Mouse (Mus musculus) heart, adult 2 months (tissue): ENCODE results near the gene Fbxo17. TPM values are rescaled to one million over a fixed set of nuclear protein-coding genes. Genes with fewer than 3 reads are reported as not detected.

Experiments
- DNase-seq, 2 experiments: peaks; one replicate each; pipeline ENCODE4 v3.0.0; 2021
- H3K27ac ChIP-seq: fragments of 200-600 bp; 2 replicates; pipeline ENCODE4 v1.8.1; 2022
- H3K27me3 ChIP-seq: fragments of 200-500 bp; 2 replicates; pipeline ENCODE4 v1.6.1; 2012; ENCODE audit warnings: mild to moderate bottlenecking, low read length, inconsistent platforms, mixed read lengths; ENCODE audit not compliant: control insufficient read depth, insufficient read depth
- H3K36me3 ChIP-seq: fragments of 200-500 bp; 2 replicates; pipeline ENCODE4 v1.6.1; 2012; ENCODE audit warnings: low read length, inconsistent platforms; ENCODE audit not compliant: control insufficient read depth, insufficient read depth
- H3K4me1 ChIP-seq: fragments of 200-500 bp; 2 replicates; pipeline ENCODE4 v1.6.1; 2011; ENCODE audit warnings: low read length; ENCODE audit not compliant: control insufficient read depth, insufficient read depth
- H3K4me3 ChIP-seq: fragments of 200-600 bp; 2 replicates; pipeline ENCODE4 v1.8.1; 2022
- H3K79me2 ChIP-seq: fragments of 200-500 bp; replicated peaks from 2 replicates; pipeline ENCODE4 v1.6.1; 2012; ENCODE audit warnings: mild to moderate bottlenecking, inconsistent platforms, low read length, moderate library complexity, mixed read lengths; ENCODE audit not compliant: control insufficient read depth, insufficient read depth
- H3K9ac ChIP-seq: fragments of 200-500 bp; 2 replicates; pipeline ENCODE4 v1.6.1; 2012; ENCODE audit warnings: low read depth, mild to moderate bottlenecking, control low read depth, inconsistent platforms, low read length, mixed read lengths
- CTCF ChIP-seq: fragments of 200-600 bp; IDR thresholded peaks from 2 replicates; pipeline ENCODE4 v1.8.1; 2022; ENCODE audit warnings: antibody characterized with exemption, mild to moderate bottlenecking, moderate library complexity
- EP300 ChIP-seq: fragments of 200-500 bp; IDR thresholded peaks from 2 replicates; pipeline ENCODE4 v1.6.1; 2011; ENCODE audit warnings: low read depth, low read length, control low read depth; ENCODE audit not compliant: insufficient read depth
- POLR2A ChIP-seq: fragments of 200-500 bp; IDR thresholded peaks from 2 replicates; pipeline ENCODE4 v1.6.1; 2011; ENCODE audit warnings: mild to moderate bottlenecking, low read depth, low read length, control low read depth; ENCODE audit not compliant: insufficient read depth
- WGBS: fragments of 180-500 bp; shearing (Covaris S2); methylation state at CpG from one replicate; pipeline ENCODE4 v1.1.7; 2018; 5-methylcytosine and 5-hydroxymethylcytosine counted together
- intact Hi-C: fragments of 180-260 bp; cut with DNase I; formaldehyde crosslinking; loops from one replicate; pipeline ENCODE4 v1.15.1; 2025
- polyA plus RNA-seq: library from polyadenylated mRNA; depleted of rRNA; stranded (reverse); fragments of >200 nt; gene quantifications from 2 replicates; pipeline ENCODE4 v1.2.3, GENCODE M21; 2012
- total RNA-seq, 2 experiments: library from RNA; stranded (reverse); gene quantifications; 2 replicates each; pipeline ENCODE4 v1.2.3; 2021

Fbxo17 gene
- total and polyA plus RNA-seq, 3 experiments = 0.37 to 2.0 (median 0.57) TPM

DNA sequence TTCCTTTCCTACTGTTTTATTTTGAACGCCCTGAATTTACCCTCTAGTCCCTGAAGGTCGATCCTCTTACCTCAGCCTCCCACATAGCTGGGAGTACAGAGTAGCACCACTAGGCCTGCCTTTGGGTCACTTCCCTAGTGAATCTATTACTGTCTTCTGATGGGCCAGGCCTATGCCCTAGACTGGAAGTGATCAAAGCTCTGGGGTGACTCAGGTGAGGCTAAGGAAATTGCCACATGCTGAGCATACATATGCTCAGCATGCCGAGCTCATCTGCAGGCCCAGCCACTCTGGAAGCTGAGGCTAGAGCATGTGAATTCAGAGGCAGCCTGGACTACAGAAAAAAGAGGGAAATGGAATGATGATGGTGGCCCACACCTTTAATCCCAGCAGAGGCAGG is 56.6 kb downstream of the Fbxo17 start:
- Histone ChIP-seq H3K27me3 (no peaks in the 10 kb centered on the region), H3K4me1 (no peaks in the 10 kb centered on the region), H3K79me2 (no peaks in the 10 kb centered on the region), H3K9ac (no peak overlapping the region), H3K4me3 (no peak overlapping the region), H3K36me3 (no peaks in the 10 kb centered on the region), H3K27ac (no peak overlapping the region)
- no peak for DNase-seq
- WGBS = 63% methylated on average over 3 of the region's 3 CpGs
- intact Hi-C loops = no loop called here
- TF ChIP-seq EP300 (no peak), POLR2A (no peak)

GRCm38 (mm10) chr7:28774164-28774563 is 57.6 kb downstream of the Fbxo17 start:
- Histone ChIP-seq H3K4me1 (no peaks in the 10 kb centered on the region), H3K9ac (no peak overlapping the region), H3K27me3 (no peaks in the 10 kb centered on the region), H3K4me3 (no peak overlapping the region), H3K79me2 (no peaks in the 10 kb centered on the region), H3K36me3 (no peaks in the 10 kb centered on the region), H3K27ac (no peak overlapping the region)
- intact Hi-C loops = no loop called here
- WGBS = 82% methylated on average over 12 of the region's 12 CpGs
- TF ChIP-seq EP300 (no peak), CTCF (no peak)
- DNase-seq = no peak

DNA sequence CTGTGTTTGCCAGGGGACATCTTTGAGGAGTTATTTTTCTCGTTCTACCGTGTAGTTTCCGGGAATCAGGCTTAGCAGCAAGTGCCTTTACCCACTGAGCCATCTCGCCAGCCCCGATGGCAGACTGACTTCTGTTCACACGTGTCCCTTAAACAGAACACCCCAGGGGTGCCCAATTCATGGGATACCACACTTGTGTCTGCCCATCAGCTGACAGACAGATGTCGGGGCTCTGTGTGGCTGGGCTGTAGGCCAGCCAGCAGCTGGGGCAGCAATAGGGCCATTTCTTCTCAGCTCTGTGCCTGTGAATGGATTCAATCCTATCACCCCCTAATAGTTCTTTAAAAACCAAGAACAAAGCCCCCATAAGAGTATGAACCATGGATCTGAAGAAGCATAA is 58.5 kb downstream of the Fbxo17 start:
- no peak for TF ChIP-seq EP300
- no peak for TF ChIP-seq POLR2A
- TF ChIP-seq CTCF = no peak
- Histone ChIP-seq H3K9ac (no peak overlapping the region), H3K4me1 (peaks cover under 1% of the 10 kb centered on the region), H3K27ac (no peak overlapping the region), H3K4me3 (no peak overlapping the region), H3K79me2 (no peaks in the 10 kb centered on the region), H3K36me3 (no peaks in the 10 kb centered on the region), H3K27me3 (no peaks in the 10 kb centered on the region)
- no peak for DNase-seq
- WGBS = 89% methylated on average over 7 of the region's 7 CpGs
- intact Hi-C loops = loop anchor here (5.0 kb wide), 1 partner anchor 197 kb away; no protein-coding TSS in a partner anchor

DNA sequence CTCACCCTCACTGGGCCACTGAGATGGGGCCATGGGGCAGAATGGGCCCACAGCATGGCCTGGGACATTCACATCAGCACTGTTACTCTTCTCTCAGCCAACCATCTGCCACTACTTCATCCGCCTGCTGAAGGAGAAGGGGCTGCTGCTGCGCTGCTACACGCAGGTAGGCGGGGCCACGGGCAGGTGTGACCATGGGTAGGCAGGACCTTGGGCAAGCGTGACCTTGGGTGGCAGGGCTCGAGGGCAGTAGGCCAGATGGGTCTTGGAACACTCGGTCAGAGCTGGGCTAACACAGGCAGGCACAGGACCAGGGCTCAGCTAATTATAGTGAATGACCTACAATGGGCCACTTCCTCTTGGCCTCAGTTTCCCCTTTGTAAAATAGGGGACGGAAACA is 62.2 kb downstream of the Fbxo17 start:
- H3K9ac ChIP-seq = no peak overlapping the region
- no peak overlapping the region for H3K27ac ChIP-seq
- intact Hi-C loops = loop anchor here (5.0 kb wide), 1 partner anchor 193 kb away; no protein-coding TSS in a partner anchor
- peaks cover 4% of the 10 kb centered on the region for H3K4me1 ChIP-seq
- TF ChIP-seq CTCF = no peak
- 80% methylated on average over 9 of the region's 9 CpGs for WGBS
- H3K36me3 ChIP-seq = no peaks in the 10 kb centered on the region
- DNase-seq = peak in 1 of 2 experiments; percentile 28
- no peaks in the 10 kb centered on the region for H3K79me2 ChIP-seq
- no peaks in the 10 kb centered on the region for H3K27me3 ChIP-seq
- H3K4me3 ChIP-seq = no peak overlapping the region

DNA sequence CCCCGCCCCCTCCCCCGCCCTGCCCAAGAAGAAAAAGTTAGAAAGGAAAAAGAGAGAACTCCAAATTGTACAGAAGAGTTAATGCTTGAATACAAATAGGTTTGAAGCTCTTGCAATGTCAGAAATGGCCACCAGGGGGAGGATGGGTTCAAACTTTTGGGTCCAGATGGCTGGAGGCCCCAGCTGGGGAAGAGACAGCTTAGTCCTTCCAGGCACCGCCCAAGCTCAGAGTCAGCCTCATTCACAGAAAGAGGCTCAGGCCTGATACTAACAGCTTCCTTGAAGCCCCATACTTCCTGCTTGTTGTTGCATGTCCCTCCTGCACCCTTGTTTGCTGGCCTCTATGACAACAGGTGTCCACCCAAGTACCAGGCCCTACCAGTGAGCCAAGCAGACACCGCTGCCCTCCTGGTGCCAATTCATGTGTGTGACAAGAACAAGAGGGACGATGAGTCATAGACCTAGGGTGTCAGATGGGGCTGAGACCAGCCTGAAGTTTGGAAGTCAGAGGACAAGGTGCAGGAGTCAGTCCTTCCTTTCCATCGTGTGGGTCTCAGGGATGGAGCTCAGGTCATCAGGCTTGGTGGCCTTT is 63.6 kb downstream of the Fbxo17 start:
- DNase-seq = peak; percentile 85 to 88
- Histone ChIP-seq H3K9ac (no peak overlapping the region), H3K36me3 (no peaks in the 10 kb centered on the region), H3K27ac (peak overlapping the region; percentile 32), H3K27me3 (no peaks in the 10 kb centered on the region), H3K4me1 (peaks cover 4% of the 10 kb centered on the region), H3K79me2 (no peaks in the 10 kb centered on the region), H3K4me3 (no peak overlapping the region)
- intact Hi-C loops = loop anchor here (1.0 to 2.0 kb wide), 3 partner anchors 17 to 259 kb away; no protein-coding TSS in a partner anchor
- WGBS = 38% methylated on average over 6 of the region's 6 CpGs
- TF ChIP-seq POLR2A = no peak
- TF ChIP-seq CTCF = peak; percentile 78
- peak; percentile 79; the same call in 1 of the 2 replicates for TF ChIP-seq EP300

DNA sequence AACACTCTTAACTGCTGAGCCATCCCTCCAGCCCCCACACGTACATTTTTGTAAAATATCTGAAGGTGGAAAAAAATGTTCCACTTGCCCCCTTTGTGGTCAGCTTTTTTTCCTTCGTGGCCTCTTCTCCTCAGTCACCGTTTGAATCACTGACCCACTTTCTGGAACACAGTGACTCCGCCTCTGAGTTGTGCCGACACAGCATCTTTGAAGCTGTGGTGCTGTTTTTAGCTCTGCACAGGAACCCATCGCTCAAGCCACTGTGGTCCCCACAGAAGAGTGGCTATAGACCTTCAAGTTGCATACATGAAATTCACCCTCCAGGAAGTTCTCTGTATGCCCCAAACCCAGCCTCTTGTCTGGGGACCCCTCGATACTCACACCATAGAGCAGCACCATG is 64.3 kb downstream of the Fbxo17 start:
- H3K27me3 ChIP-seq = no peaks in the 10 kb centered on the region
- H3K9ac ChIP-seq = no peak overlapping the region
- H3K4me1 ChIP-seq = peaks cover 4% of the 10 kb centered on the region
- H3K36me3 ChIP-seq = no peaks in the 10 kb centered on the region
- TF ChIP-seq EP300 (no peak), CTCF (no peak), POLR2A (no peak)
- intact Hi-C loops = loop anchor here (1.0 to 2.0 kb wide), 3 partner anchors 16 to 258 kb away; no protein-coding TSS in a partner anchor
- no peaks in the 10 kb centered on the region for H3K79me2 ChIP-seq
- H3K27ac ChIP-seq = peak overlapping the region; percentile 32
- H3K4me3 ChIP-seq = no peak overlapping the region
- DNase-seq = peak in 1 of 2 experiments; percentile 56
- WGBS = 49% methylated on average over 7 of the region's 7 CpGs
